Mouse (Mus musculus): ENCODE results near the gene Agk.

DNA sequence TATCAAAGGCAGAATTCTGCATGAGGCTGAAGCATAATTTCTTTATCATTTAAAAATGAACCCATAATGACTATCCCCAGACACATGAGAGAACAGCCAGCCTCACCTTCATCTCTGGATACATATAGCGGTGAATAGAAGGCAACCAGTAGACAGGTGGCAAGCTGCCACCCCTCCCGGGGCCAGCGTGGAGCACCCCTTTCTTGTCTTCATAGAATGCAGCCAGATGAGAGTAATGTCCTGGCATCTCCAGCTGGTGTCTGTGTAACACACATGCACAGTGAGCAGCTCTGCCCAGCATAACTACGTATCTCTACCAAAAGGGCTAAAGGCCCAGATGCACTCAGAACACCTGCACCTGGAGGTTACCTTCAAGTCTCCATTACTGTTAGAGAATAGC lies 93.4 kb downstream of the Agk start:
- no peak for TF ChIP-seq CTCF (IDR thresholded peaks at IDR 0.05; ENCODE audit: extremely low read depth, insufficient read length, insufficient replicate concordance, low read depth, low read length)
- TF ChIP-seq POLR2A (IDR thresholded peaks at IDR 0.05; ENCODE audit: low read depth, low read length) = no peak

Measured in small intestine, adult 2 months (tissue).